Mouse (Mus musculus): ENCODE measurements around the gene Cnst. TPM values are rescaled to one million over a fixed set of nuclear protein-coding genes. Genes with fewer than 3 reads are reported as not detected.

The Cnst gene
- polyA plus RNA-seq (2015; fragmentation: Nextera tagmentation; extraction: Ambion mirVana): 8.0 and 8.3 TPM in 2 replicates

DNA sequence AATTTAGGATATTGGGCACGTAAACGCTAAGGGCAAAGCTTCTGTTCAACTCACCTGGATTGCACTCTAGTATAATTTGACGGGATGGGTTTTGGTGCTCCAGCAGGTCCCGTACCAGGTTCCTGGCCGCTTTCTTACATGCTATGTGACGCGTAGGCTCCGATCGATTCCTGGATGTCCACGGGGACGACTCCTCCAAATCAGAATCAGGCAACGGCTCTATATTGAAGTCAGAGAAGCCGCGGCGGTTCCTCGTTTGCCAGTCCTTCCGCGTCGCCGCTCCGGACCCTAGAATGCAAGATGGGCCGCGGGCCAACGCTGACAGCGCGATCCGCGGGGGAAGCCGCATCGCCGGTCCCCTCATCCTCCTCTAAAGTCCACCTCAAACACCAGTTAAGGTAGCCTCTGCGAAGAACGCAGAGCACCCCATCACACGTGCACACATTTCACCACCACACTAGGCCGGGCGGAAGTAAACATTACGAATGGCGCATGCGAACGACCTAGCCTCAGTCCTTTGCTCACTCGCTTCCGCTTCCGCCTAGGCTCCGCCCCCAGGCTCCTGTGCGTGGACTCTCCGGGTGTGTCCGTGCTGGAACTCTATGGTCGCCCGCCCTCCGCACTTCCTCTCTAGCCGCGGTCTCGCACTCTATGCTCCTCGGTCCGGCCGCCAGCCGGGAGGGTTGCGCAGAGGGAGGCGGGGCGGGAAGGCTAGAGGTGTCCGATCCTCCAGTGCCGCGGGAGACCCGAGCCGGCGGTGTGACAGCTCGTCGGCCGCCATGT lies at the start of gene Cnst, which contains the start of gene Tfb2m:
Gene Cnst, plus strand, starts transcription at position 603 of the 783 bp plus-strand sequence.
Gene Tfb2m, minus strand, starts transcription at position 500 of the 783 bp plus-strand sequence.

DNA sequence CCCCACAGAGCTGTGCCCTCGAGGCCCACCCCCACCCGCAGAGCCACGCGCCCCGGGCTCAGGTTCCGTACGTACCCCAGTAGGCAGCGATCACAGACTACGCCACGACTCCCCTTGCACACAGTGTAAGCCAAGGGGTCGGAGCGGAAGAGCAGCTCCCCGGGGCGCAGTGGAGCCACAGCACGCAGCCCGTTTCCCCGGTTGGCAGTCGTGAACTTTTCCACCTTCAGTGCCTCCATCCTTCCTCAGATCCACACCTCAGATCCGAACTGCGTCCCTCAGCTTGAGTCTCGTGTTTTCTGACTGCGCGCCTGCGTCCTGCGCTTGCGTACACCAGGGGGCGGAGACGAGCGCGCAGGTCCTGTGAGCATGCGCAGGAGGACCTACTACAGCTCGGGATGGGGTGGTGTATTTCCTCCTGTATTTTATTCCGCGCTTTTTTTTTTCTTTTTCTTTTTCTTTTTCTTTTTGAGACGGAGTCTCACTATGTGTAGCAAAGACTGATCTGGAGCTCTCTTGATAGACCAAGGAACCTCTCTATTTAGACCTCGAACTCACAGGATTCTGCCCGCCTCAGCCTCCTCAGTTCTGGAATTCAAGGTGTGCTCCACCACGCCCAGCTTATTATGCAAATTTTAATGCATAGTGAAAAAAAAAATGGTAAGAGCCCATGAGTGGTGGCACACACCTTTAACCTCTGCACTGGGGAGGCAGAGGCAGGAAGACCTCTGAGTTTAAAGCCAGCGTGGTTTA lies 28.3 kb upstream of the Cnst start, which contains the start of gene Smyd3:
Gene Smyd3, minus strand, starts transcription at position 329 of the 753 bp plus-strand sequence.

DNA sequence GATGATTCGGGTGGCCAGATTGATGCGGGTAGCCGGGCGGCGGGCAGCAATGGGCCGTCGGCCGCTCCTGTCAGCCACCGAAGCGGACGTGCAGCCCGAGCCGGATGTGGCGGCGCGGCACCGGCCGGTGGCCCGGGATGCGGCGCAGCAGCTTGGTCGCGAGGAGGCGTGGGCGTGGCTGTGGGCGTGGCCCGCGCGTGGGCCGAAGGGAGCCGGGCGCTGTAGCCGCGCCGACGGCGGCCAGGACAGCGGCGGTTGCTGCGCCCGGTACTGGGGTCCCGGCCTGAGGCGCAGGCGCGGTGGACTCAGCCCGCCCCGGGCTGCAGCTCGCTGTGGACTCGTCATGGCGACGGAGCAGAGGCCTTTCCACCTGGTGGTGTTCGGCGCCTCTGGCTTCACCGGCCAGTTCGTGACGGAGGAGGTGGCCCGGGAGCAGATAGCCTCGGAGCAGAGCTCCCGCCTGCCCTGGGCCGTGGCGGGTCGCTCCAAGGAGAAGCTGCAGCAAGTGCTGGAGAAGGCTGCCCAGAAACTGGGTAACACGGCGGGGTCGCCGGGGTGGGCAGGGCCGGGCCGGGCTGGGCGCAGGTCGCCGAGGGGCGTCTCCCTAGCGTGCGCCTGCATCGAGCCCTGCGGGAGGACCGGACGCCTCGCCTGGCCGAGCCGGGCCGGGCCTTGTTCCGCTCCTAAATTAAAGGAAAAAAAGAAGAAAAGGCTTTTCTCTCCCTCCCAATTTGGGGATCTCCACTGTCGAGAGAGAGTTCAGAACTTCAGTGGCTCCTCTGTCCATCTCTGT lies 122.0 kb downstream of the Cnst start, which contains the start of gene Sccpdh:
Gene Sccpdh, plus strand, starts transcription at position 198 of the 793 bp plus-strand sequence.

Other genes starting within 250 kb of the Cnst start
- 14.4 and 14.5 TPM in 2 replicates for gene Smyd3, start 28.3 kb upstream of the Cnst start, polyA plus RNA-seq (2015; fragmentation: Nextera tagmentation; extraction: Ambion mirVana)
- gene Tfb2m, start 103 bp upstream of the Cnst start, polyA plus RNA-seq (2015; fragmentation: Nextera tagmentation; extraction: Ambion mirVana): 33.0 and 41.5 TPM in 2 replicates
- gene Sccpdh, start 121.8 kb downstream of the Cnst start, polyA plus RNA-seq (2015; fragmentation: Nextera tagmentation; extraction: Ambion mirVana): 87.6 and 96.2 TPM in 2 replicates
- 0.08 TPM in 1 of 2 replicates, not detected in the other for gene Kif28, start 198.9 kb downstream of the Cnst start, polyA plus RNA-seq (2015; fragmentation: Nextera tagmentation; extraction: Ambion mirVana)